Mouse (Mus musculus): Measurements from ENCODE around the gene Srgap1.
A peak's percentile ranks its signal among the peaks of the same experiment; 100 is the strongest.
"Not testable (repeated sequence)": the region's sequence is repeated elsewhere in the genome, so short reads cannot be mapped to it uniquely, and the experiment has no call there.

Srgap1 gene

DNA sequence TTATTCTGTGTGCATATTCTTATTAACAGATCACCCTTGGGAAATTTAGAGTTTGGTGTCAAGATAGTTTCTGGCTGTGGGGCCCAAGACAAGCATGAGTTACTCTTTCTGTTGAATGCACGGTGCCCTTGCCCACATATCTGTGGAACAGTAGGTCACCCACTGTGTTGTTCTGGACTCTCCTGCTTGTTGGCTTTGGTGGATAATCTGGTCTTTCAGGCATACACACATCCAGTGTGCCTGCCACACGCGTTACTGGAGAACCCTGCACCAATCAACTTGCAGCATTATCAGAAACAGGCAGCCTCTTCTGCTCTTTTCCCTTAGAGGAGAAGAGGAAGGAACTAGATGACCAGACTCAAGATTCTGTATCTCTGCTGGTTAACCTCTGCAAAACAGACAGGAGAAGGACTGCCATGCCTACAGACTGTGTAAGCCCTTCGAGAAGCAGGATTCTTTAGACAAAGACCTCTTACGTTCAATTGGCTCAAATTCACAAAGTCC lies 217.3 kb downstream of the Srgap1 start:
- no peak for DNase-seq (ENCODE audit: inconsistent ontology term)

DNA sequence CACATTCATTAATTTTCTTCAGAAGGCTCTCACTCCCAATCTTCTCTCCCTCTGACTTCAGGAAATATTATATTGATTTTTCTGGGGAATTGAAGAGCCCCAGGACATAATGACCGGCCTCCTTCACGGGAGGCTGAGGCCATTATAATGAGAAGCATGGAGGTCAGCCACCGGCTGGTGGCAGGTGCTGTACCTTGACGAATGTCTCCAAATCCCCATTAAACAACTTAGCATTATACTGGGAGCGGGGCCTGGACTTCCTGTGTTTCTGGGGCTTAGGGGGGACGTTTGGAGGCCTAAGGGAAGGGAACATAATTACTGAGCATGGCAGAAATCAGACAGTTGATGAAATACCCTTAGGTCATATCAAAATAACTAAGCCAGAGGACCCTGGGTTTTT lies 218.1 kb downstream of the Srgap1 start:
- DNase-seq (ENCODE audit: inconsistent ontology term) = no peak

DNA sequence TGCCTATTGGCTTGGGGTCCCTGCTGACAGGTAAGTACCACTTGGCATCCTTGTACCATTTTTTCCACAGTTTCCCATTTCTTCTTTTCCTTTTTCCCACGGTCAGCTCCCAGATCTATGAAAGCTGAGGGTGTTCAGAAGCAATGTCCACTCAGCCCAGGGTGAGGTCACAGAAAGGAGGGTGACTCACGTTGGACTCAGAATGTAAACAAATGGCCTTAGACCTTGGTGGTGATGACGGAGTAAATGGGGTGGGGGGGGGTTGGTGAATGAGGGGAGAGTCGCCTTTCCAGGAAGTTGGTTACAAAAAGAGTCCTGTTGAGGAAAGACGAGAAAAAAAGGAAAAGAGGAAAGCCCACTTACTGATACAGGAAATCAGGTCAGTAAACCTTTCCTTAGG lies 224.4 kb downstream of the Srgap1 start:
- no peak for DNase-seq (ENCODE audit: inconsistent ontology term)

DNA sequence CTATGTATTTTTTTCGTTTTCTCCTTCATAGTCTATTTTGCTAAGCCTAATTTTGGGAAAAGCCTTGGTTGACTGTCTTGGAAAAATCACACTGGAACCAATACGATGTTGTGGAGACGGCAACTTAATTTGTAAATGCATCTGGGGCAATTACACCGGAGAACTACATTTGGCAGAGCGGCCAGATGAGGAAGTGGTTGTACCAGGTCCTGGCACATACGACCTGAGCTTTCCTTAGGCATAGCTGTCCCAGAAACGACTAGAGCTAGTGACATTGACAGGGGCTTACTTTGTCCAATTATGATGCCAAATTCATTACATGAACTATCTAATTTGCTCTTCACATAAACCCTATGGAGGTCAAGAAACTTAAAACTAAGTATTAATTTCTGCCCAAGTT lies 226.3 kb downstream of the Srgap1 start:
- no peak for DNase-seq (ENCODE audit: inconsistent ontology term)

DNA sequence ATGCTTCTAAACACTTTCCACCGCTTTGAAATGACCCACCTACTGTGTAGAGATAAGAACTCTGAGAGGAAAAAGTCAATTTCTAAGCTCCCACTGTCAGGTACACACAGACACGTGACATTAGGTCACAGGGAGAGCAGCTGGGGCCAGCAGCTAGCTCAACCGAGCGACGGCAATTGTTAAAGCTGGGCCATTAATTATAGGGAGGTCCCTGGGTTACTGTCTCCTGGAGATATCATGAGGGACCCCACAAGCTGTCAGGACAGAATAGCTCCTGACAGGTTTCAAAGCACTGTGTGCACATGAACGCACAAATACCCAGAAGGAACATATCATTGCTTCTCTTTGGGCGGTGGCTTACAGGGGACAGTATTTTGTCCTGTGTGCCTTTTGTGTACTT lies 229.1 kb downstream of the Srgap1 start:
- no peak for DNase-seq (ENCODE audit: inconsistent ontology term)

DNA sequence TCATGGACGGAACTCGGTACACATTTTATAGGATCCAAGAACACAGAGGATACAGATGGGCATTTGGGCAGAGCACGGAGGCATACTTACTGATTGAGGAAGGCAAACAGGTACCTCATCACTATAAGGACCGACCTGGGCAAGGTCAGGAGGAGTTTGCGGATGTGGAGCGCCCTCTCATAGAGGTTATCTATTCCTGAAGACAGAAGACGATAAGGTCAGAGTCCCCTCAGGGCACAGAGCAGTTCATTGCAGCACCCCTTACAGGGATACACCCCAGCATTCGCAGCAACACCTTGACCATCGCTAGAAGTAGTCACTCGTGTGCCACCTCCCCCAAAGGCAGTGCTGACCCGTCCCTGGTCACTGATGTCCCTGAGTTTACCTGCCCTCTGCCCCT lies 239.3 kb downstream of the Srgap1 start:
- no peak for DNase-seq (ENCODE audit: inconsistent ontology term)

DNA sequence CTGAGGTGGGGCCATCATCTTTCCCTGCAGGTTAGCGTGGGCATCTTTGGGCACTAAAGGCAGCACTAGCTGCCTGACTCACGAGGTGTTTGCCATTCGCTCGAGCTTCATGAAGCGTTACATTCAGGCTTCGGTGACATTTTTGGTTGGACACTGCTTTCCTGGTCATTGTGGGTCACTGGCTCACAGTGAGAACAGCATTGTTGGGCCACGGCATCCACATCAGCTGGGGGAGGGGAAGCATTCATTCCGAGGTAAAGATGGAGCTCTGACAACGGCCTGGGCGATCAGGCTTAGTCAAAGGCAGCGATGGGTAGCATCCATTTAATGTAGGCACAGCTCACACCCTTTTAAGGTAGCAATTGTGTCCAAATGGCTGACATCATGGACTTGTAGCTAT lies 240.3 kb downstream of the Srgap1 start:
- peak; percentile 1 for DNase-seq (ENCODE audit: inconsistent ontology term)

DNA sequence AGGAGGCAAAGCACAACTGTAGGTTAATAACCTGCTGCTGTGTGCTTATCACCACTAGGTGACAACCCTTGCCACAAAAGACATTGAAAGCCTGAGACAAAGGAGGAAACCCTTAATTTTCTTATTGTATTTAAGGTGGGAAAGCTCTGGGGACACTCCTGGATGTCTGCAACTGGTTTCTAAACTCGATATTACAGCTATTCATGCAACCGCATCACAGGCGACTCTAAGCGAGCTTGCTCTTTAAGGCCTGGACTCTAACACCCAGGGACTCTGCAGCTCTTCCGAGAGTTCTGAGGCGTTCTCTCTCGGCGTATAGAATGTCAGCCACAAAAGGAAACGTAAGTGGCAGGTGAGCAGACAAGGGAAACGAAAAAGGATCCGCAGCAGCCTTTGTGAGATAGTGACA lies 241.2 kb downstream of the Srgap1 start:
- no peak for DNase-seq (ENCODE audit: inconsistent ontology term)

DNA sequence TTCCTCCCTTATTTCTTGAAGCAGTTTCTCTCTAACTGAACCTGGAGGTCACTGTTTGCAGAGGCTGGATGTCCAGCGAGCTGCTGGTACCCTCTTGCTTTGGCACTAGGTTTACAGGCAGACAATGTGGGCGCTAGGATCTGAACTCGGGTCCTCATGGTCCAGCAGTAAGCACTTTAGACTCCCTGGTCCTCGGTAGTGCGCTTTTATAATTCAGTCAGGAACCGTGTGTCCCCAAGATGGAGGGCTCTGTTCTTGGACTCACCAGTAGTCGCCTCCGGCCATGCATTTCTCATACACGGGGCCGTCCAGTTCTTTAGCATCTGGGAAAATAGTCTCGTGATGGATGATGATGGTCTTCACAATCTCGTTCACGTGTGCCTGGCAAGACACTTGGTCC lies 242.6 kb downstream of the Srgap1 start:
- no peak for DNase-seq (ENCODE audit: inconsistent ontology term)

DNA sequence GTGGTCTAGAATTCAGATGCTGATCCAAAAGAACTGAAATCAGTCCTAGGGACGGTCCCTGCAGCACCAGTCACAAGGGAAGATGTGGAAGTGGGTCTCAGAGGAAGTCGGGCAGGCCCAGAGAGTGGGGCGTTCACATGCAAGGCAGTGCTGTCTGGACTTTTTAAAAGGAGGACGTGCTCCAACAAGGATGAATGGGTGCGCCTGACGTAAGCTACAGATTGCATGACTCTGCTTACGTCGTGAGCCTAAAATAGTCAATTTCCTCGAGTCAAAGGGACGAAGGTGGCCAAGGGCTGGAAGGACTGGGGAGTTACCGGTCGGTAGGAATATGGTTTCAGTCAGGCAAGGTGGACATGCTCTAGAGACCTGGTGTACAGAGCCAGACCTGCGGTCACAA lies 247.1 kb downstream of the Srgap1 start:
- no peak for DNase-seq (ENCODE audit: inconsistent ontology term)

DNA sequence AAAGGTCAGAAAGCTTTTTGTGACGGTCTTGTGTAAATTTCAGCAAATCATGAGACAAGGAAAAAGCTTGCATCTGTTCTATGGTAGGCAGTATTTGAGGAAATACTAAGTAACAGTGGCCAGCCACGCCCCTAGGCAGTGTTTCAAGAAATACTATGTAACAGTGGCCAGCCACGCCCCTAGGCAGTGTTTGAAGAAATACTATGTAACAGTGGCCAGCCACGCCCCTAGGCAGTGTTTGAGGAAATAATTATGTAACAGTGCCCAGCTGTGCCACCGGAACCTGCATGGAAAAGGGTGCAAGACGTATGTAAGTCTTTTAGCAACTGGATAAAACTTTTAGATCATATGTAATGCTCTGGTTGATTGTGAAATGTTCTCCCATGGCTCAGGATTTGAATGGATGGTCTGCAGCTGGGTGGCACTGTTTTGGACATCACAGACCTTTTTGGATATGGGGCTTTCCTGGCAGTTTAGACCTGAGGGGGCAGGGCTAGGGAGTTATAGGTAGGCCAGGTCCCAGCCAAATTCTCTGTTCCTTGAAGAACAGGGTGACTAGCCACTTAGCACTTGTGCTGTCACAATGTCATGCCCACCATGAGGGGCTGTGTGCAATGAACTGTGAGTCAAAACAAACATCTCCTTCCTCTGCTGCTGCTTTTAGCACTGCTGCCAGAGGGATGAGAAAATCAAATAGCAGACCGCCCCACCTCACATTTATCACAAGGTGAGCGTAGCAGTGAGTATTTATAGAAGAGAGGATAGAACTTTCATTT lies 250.9 kb downstream of the Srgap1 start:
- no peak for DNase-seq (ENCODE audit: inconsistent ontology term)

DNA sequence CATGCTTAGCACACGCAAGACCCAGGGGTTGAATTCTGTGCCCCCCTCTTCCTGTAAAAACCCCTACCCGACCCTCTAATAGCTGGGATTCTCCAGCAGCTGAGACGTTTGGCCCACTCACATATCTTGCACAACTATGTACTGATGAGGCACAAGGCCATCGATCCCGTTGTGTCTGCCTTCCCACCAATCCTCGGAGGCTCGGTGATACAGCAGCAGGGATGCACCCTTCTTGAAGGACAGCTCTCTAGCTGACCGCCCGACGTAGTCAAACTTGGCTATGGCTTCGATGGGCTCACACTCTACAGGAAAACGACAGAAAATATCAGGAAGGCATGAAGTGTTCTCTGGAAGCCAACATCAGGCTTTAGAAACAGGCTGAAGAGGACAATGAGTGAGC lies 252.6 kb downstream of the Srgap1 start:
- no peak for DNase-seq (ENCODE audit: inconsistent ontology term)

DNA sequence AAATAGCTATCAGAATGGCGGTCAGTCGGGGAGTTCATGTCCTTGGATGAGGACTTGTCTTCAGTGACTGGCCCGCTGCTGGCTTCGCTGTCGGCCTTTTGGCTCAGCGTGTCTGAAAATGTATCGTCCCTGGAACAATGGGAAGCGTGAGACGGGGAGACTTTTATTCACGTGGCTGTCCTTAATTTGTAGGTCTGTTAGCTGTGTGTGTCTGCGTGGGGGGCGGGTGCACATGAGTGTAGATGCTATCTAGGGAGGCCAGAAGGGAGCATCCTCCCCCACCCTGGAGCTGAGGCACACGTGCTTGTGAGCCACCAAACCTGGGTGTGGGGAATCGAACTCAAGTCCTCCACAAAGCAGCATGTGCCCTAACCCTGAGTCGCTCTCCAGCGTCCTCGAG lies 254.5 kb downstream of the Srgap1 start:
- DNase-seq (ENCODE audit: inconsistent ontology term) = no peak

DNA sequence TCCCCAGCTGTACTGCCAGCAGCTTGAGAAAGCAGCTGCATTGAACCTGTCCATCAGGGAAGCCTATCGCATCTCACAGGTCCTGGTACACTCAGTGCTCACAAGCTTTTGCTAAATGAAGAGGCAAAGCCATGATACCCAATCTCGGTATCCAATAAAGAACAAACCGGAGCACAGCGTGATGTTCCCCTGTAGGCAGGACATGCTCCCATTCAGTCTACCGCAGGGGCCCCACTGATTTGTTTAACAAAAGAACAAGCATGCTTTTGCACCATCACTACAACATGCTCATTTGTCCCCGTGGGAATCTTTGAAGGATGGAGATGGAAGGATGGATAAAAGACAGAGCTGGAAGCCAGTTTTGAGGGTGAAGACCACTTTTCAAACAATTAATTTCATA lies 257.0 kb downstream of the Srgap1 start:
- no peak for DNase-seq (ENCODE audit: inconsistent ontology term)

DNA sequence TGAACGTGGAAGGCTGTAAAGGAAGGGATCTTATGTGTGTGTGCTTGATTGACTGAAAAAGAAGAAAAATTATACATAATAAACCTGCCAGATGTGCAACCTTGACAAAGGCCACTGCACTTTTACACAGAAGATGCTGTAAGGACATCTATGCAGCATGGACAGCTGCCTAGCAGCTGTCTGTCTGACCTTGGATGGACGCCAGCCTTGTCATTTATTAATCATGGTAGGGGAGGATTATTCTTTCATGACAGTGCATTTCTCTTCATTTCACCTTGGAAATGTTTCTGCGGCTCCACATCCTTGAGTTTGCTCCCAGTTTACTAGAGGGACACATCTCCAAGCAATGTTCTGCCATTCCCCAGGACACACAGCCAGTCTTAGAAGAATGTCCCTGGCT lies 258.6 kb downstream of the Srgap1 start:
- DNase-seq (ENCODE audit: inconsistent ontology term) = no peak

DNA sequence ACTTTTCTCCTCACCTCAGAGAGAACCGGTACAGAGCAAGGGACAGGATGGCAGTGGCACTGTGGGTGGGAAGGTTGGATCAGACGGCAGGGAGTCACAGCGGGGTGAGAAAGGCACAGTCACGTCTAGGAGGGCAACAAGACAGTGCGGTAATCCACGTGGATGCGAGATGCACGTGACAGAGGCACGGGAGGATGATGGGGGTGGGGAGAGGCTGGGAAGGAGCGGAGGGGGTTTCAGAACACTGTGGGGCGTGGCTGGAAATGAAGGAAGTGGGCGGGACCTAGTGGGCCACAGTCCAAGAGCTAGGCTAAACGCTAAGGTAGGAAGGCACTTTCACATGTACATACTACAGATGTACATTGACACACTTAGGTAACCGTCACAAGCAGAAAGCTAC lies 266.0 kb downstream of the Srgap1 start:
- DNase-seq (ENCODE audit: inconsistent ontology term) = no peak

DNA sequence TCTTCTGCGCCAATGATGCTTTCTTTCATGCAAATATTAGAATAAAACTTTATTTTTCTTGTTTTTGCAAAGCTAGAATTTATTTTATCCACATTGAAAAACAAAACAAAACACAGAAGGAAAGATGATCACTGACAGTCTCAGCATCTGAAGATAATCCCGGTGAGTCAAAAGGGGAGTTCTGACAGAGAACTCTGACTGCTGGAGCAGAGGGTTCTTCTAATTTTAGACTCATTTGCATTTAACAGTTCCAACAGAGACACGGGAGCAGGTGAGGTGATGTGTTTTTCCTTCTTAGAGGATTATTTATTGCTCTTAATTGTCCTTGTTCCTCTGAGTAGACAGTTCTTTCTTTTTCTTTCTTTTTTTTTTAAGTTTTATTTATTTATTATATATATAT lies 271.1 kb downstream of the Srgap1 start:
- no peak for DNase-seq (ENCODE audit: inconsistent ontology term)

DNA sequence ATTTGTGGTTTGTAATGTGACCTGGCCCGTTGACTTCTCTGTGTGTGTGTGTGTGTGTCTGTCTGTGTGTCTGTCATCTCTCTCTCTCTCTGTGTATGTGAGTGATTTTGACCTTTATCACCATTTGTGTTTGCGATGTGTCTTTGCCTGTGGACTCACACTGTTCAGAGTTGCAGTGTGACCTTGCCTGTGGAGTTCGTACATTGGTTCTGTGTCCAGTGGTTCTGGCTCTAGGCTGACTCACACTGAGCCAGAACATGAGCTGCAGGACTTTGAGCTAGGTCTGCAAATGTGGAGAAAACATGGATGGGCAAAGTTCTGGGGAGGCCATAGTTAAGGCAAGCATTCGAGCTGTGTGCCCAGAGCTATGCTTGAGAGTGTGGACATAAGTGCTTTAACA lies 273.3 kb downstream of the Srgap1 start:
- DNase-seq (ENCODE audit: inconsistent ontology term) = no peak

DNA sequence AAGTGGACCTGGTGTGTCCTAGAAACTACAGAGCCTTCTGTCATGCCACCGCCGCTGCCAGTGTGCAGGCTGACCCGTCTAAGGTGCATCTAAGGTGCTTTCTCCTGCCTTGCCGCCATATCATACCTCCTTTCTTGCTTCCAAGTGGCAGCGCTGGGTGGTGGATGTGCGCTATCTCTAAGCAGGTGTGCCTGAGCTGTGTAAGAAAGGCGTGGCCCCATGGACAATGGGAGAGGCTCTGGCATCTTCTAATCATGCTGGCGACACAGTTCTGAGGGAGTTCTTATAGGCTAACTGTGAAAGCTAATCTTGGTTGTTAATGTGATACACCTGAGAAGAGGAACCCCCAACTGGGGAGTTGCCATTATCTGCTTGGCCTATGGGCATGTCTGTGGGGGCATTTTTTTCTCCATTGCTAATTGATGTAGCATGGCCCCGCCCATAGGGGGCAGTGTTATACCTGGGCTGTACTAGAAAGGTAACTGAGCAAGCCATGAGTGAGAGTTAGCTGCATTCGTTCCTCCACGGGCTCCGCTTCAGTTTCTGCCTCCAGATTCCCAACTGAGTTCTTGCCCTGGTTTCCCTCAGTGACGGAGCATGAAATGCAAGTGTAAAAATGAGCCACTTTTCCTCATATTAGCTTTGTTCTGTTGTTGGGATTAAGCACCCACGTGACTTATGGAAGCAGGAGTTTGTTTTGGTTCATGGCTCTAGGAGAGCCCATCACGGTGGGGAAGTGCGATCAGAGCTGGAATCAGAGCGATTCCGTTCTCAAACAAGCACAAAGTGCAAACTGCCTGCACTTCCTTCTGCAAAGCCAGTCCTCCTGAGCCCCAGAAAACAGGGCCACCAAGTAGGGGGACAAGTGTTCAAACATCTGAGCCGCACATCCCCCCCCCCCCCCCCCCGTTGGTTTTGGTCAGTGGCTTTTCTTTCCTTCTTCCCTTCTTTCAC lies 276.2 kb downstream of the Srgap1 start:
- DNase-seq (ENCODE audit: inconsistent ontology term) = peak; percentile 48

DNA sequence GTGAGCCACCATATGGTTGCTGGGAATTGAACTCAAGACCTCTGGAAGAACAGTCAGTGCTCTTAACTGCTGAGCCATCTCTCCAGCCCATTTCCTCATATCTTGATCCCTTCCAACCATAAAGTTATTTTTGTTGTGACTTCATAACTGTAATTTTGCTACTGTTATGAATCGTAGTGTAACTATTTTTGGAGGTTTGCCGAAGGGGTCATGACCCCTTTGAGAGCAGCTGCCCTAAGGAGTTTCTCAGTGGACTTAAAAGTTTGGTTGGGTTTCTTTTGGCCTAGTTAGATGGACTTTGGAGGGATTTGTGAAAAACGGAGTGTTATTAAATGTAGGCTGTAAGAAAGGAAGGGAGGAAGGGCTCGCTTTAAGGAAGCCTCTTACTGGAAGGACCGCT lies 277.4 kb downstream of the Srgap1 start:
- DNase-seq (ENCODE audit: inconsistent ontology term) = no peak

DNA sequence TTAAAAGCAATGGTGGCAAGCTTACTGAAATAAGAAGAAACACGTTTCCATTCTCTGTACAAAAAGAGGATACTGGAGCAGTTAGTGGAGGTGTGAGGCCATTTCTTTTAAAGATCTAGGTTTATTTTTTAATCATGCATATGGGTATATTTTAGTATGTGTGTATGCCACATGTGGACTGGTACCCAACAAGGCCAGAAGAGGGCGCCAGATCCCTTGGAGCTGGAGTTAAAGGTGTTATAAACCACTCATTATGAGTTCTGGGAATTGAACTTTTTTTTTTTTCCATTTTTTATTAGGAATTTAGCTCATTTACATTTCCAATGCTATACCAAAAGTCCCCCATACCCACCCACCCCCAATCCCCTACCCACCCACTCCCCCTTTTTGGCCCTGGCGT lies 279.8 kb downstream of the Srgap1 start:
- DNase-seq (ENCODE audit: inconsistent ontology term) = not testable (repeated sequence)

DNA sequence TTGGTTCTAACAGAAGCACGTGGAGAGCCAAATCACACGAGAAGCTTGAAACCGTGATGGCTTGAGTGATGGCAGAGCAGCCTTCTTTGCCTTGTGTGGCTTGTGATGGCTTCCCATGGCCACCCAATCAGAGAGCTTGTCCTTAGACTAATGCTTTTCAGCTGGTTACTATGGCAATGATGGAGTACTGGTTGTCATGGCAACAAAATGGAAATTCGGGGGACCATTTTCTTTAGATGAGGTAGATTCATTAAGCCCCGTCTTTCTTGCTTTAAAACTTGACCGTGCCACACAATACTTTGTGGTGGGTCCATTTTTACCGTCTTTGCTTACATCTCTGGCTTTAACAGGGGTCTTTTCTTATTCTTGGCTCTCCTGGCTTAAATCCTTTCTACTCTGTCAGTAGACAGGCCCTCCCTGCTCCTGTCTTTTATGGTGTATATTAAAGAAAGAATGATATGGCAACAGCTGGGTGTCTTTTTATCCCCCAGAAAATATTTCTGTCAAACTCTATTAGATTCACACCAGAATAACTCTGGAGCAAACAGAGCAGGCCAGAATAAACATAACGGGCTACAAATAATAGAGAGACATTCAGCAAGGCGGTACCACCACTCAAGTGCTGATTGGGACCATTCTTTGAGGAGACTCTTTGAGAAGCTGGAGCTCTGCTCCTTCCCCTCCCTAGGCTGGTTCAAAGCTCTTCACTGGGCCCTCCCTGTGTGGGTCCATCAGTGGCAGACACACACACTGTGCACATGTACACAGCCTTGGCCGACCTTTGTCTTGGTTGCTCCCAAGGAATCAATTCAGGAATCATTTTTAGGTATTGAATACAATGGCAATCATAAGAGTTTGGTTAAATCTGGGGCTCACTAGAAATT lies 281.7 kb downstream of the Srgap1 start:
- DNase-seq (ENCODE audit: inconsistent ontology term) = no peak
